Mouse (Mus musculus) midbrain, embryonic 14.5 days (tissue): ENCODE measurements around the gene 1700012B07Rik. TPM values are rescaled to one million over a fixed set of nuclear protein-coding genes. Genes with fewer than 3 reads are reported as not detected.

Source experiments
- ATAC-seq: fragments of 200-750 bp; cut with Nextera tagmentation; 2 replicates; pipeline ENCODE4 v1.8.0; 2017; ENCODE audit warnings: moderate number of reproducible peaks, moderate library complexity; ENCODE audit not compliant: low FRiP score, low TSS enrichment
- DNase-seq: peaks from one replicate; pipeline ENCODE4 v3.0.0-alpha.2; 2015
- H3K27ac ChIP-seq: fragments of 300-500 bp; sonication (generic); replicated peaks from 2 replicates; pipeline ENCODE4 v1.5.1; 2014; ENCODE audit warnings: mild to moderate bottlenecking, low read depth, low read length, moderate library complexity
- H3K27me3 ChIP-seq: fragments of 300-500 bp; sonication (generic); 2 replicates; pipeline ENCODE4 v1.6.1; 2014; ENCODE audit warnings: low read length, control low read depth, mixed read lengths; ENCODE audit not compliant: control insufficient read depth, insufficient read depth
- H3K36me3 ChIP-seq: fragments of 300-500 bp; sonication (generic); 2 replicates; pipeline ENCODE4 v1.6.1; 2014; ENCODE audit warnings: low read length, control low read depth; ENCODE audit not compliant: control insufficient read depth, insufficient read depth
- H3K4me1 ChIP-seq: fragments of 300-500 bp; sonication (generic); 2 replicates; pipeline ENCODE4 v1.6.1; 2014; ENCODE audit warnings: mild to moderate bottlenecking, antibody characterized with exemption, low read length, control low read depth; ENCODE audit not compliant: control insufficient read depth, insufficient read depth
- H3K4me2 ChIP-seq: fragments of 300-500 bp; sonication (generic); 2 replicates; pipeline ENCODE4 v1.6.1; 2014; ENCODE audit warnings: mild to moderate bottlenecking, low read length, moderate library complexity
- H3K4me3 ChIP-seq: fragments of 300-500 bp; sonication (generic); replicated peaks from 2 replicates; pipeline ENCODE4 v1.5.1; 2014; ENCODE audit warnings: low read depth, low read length
- H3K9ac ChIP-seq: fragments of 300-500 bp; sonication (generic); replicated peaks from 2 replicates; pipeline ENCODE4 v1.6.1; 2014; ENCODE audit warnings: mild to moderate bottlenecking, low read length, moderate library complexity
- H3K9me3 ChIP-seq: fragments of 300-500 bp; sonication (generic); 2 replicates; pipeline ENCODE4 v1.6.1; 2016; ENCODE audit warnings: low read length, control low read depth, mixed read lengths; ENCODE audit not compliant: control insufficient read depth
- WGBS: fragments of 180-500 bp; shearing (Covaris S2); extraction: QIAGEN DNeasy Blood & Tissue Kit; methylation state at CpG from one replicate; pipeline ENCODE4 v1.1.7; 2014; 5-methylcytosine and 5-hydroxymethylcytosine counted together
- polyA plus RNA-seq: library from polyadenylated mRNA; unstranded; fragments of >200 nt; fragmentation: Nextera tagmentation; extraction: Ambion mirVana; gene quantifications from 2 replicates; pipeline ENCODE4 v1.2.1, GENCODE M21; 2014

The 1700012B07Rik gene
- not detected in 2 replicates for polyA plus RNA-seq

GRCm38 (mm10) chr11:109827946-109828345, at the start of gene 1700012B07Rik:
Gene 1700012B07Rik (minus strand): TSS chr11:109828046.
- H3K36me3 ChIP-seq: no peaks in the 10 kb centered on the region
- WGBS: 91% methylated on average over 4 of the region's 4 CpGs
- DNase-seq: no peak

GRCm38 (mm10) chr11:109876767-109877166, 48.9 kb upstream of the 1700012B07Rik start:
- no peaks in the 10 kb centered on the region for H3K4me1 ChIP-seq
- ATAC-seq (no peak), DNase-seq (no peak)
- 81% methylated on average over 9 of the region's 9 CpGs for WGBS
- H3K9ac ChIP-seq: no peak overlapping the region
- H3K36me3 ChIP-seq: no peaks in the 10 kb centered on the region
- no peak overlapping the region for H3K4me3 ChIP-seq
- H3K27me3 ChIP-seq: no peaks in the 10 kb centered on the region
- no peaks in the 10 kb centered on the region for H3K9me3 ChIP-seq
- no peak overlapping the region for H3K27ac ChIP-seq
- no peak overlapping the region for H3K4me2 ChIP-seq

More at GRCm38 (mm10) chr11:109827946-109828345, at the start of gene 1700012B07Rik:
- H3K4me1 ChIP-seq: no peaks in the 10 kb centered on the region
- no peak within 1 kb of the TSS for H3K4me2 ChIP-seq
- no peak within 1 kb of the TSS for H3K9ac ChIP-seq
- no peak for ATAC-seq
- H3K27ac ChIP-seq: no peak within 1 kb of the TSS
- H3K27me3 ChIP-seq: no peaks in the 10 kb centered on the region
- H3K9me3 ChIP-seq: no peaks in the 10 kb centered on the region
- no peak within 1 kb of the TSS for H3K4me3 ChIP-seq

GRCm38 (mm10) chr11:109875834-109876233, 48.0 kb upstream of the 1700012B07Rik start:
- Histone ChIP-seq H3K4me3 (no peak overlapping the region), H3K36me3 (no peaks in the 10 kb centered on the region), H3K9me3 (no peaks in the 10 kb centered on the region), H3K27ac (no peak overlapping the region), H3K9ac (no peak overlapping the region), H3K4me1 (no peaks in the 10 kb centered on the region), H3K4me2 (no peak overlapping the region), H3K27me3 (no peaks in the 10 kb centered on the region)
- DNase-seq (no peak), ATAC-seq (no peak)
- 83% methylated on average over 3 of the region's 3 CpGs for WGBS

GRCm38 (mm10) chr11:109875525-109875802, 47.6 kb upstream of the 1700012B07Rik start:
- H3K27ac ChIP-seq: no peak overlapping the region
- H3K9ac ChIP-seq: no peak overlapping the region
- no peaks in the 10 kb centered on the region for H3K9me3 ChIP-seq
- H3K27me3 ChIP-seq: no peaks in the 10 kb centered on the region
- no peak for DNase-seq
- no peaks in the 10 kb centered on the region for H3K4me1 ChIP-seq
- WGBS: 100% methylated on average over 1 of the region's 1 CpGs
- no peaks in the 10 kb centered on the region for H3K36me3 ChIP-seq
- H3K4me2 ChIP-seq: no peak overlapping the region
- no peak for ATAC-seq
- H3K4me3 ChIP-seq: no peak overlapping the region

GRCm38 (mm10) chr11:109874651-109875524, 47.0 kb upstream of the 1700012B07Rik start:
- 86% methylated on average over 11 of the region's 11 CpGs for WGBS
- no peak overlapping the region for H3K9ac ChIP-seq

GRCm38 (mm10) chr11:109873852-109874610, 46.2 kb upstream of the 1700012B07Rik start:
- Histone ChIP-seq H3K27ac (no peak overlapping the region), H3K4me2 (no peak overlapping the region), H3K36me3 (no peaks in the 10 kb centered on the region), H3K9me3 (no peaks in the 10 kb centered on the region), H3K4me3 (no peak overlapping the region), H3K27me3 (no peaks in the 10 kb centered on the region), H3K4me1 (no peaks in the 10 kb centered on the region), H3K9ac (no peak overlapping the region)
- 87% methylated on average over 22 of the region's 22 CpGs for WGBS
- ATAC-seq (no peak), DNase-seq (no peak)

More at GRCm38 (mm10) chr11:109874651-109875524, 47.0 kb upstream of the 1700012B07Rik start:
- H3K27ac ChIP-seq: no peak overlapping the region
- DNase-seq (no peak), ATAC-seq (no peak)
- no peaks in the 10 kb centered on the region for H3K4me1 ChIP-seq
- no peaks in the 10 kb centered on the region for H3K27me3 ChIP-seq
- H3K4me2 ChIP-seq: no peak overlapping the region
- no peaks in the 10 kb centered on the region for H3K36me3 ChIP-seq
- no peaks in the 10 kb centered on the region for H3K9me3 ChIP-seq
- H3K4me3 ChIP-seq: no peak overlapping the region

- Histone ChIP-seq H3K27ac (no peak overlapping the region), H3K4me3 (no peak overlapping the region), H3K27me3 (no peaks in the 10 kb centered on the region), H3K4me2 (no peak overlapping the region), H3K9ac (no peak overlapping the region), H3K4me1 (no peaks in the 10 kb centered on the region), H3K9me3 (no peaks in the 10 kb centered on the region), H3K36me3 (no peaks in the 10 kb centered on the region)
- ATAC-seq: no peak
- peak; percentile 86 for DNase-seq
- 52% methylated on average over 9 of the region's 9 CpGs for WGBS
Observed at GRCm38 (mm10) chr11:109873161-109873775, 45.4 kb upstream of the 1700012B07Rik start.

GRCm38 (mm10) chr11:109872674-109873073, 44.8 kb upstream of the 1700012B07Rik start:
- Histone ChIP-seq H3K36me3 (no peaks in the 10 kb centered on the region), H3K9ac (no peak overlapping the region), H3K27me3 (no peaks in the 10 kb centered on the region), H3K4me2 (no peak overlapping the region), H3K4me1 (no peaks in the 10 kb centered on the region), H3K4me3 (no peak overlapping the region), H3K27ac (no peak overlapping the region), H3K9me3 (no peaks in the 10 kb centered on the region)
- 85% methylated on average over 3 of the region's 3 CpGs for WGBS
- DNase-seq: no peak
- no peak for ATAC-seq
